Mouse (Mus musculus) G1E (cell line): ENCODE data around the gene Card14.

Experiments
- CTCF ChIP-seq: IDR thresholded peaks from 2 replicates; pipeline ENCODE4 v1.5.1; 2012; ENCODE audit warnings: low read depth, low read length, inconsistent platforms, mixed read lengths
- POLR2AphosphoS5 ChIP-seq: IDR thresholded peaks from 2 replicates; pipeline ENCODE4 v1.6.1; 2012; ENCODE audit warnings: low read depth, low read length, inconsistent platforms; ENCODE audit not compliant: insufficient replicate concordance
- TAL1 ChIP-seq: conservative IDR thresholded peaks from 2 replicates; pipeline ENCODE4 v1.6.1; 2012; ENCODE audit warnings: low read depth, low read length, inconsistent platforms, mixed read lengths

DNA sequence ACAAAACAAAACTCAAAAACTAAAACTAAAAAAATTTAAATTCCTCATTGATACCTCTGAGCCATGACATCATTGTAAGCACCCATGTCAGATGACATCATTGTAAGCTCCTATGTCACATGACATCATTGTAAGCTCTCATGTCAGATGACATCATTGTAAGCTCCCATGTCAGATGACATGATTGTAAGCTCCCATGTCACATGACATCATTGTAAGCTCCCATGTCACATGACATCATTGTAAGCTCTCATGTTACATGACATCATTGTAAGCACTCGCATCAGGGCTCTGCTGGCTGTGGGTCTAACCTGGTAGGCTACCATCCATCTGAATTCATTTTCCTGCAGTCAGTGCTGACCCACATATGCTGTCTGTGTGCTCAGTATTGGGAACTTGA lies 71.0 kb downstream of the Card14 start:
- TF ChIP-seq CTCF (no peak), POLR2AphosphoS5 (no peak), TAL1 (no peak)
